Mouse (Mus musculus) ES-E14 (cell line): ENCODE data around the gene Bmp2k. TPM values are rescaled to one million over a fixed set of nuclear protein-coding genes. Genes with fewer than 3 reads are reported as not detected.

Experiments
- DNase-seq: peaks from one replicate; pipeline ENCODE4 v3.0.0-alpha.2; 2013; ENCODE audit warnings: low read depth, low spot score
- H3K27ac ChIP-seq: 2 replicates; pipeline ENCODE4 v1.5.1; 2012; ENCODE audit warnings: low read depth, mild to moderate bottlenecking, low read length, moderate library complexity, mixed read lengths; ENCODE audit not compliant: poor library complexity, insufficient read depth, severe bottlenecking
- H3K36me3 ChIP-seq: 2 replicates; pipeline ENCODE4 v1.6.1; 2012; ENCODE audit warnings: mild to moderate bottlenecking, low read length, moderate library complexity, mixed read lengths; ENCODE audit not compliant: control insufficient read depth, poor library complexity, insufficient read depth, severe bottlenecking
- H3K4me1 ChIP-seq, 2 experiments: fragments of 150-350 bp in 1 of 2; sonication (generic) in 1 of 2; 2 replicates each; pipeline ENCODE4 v1.6.1; 2012; ENCODE audit warnings: low read length in 2 of 2, mild to moderate bottlenecking in 1 of 2, mixed read lengths in 1 of 2; ENCODE audit not compliant: control insufficient read depth in 2 of 2, insufficient read depth in 2 of 2, poor library complexity in 1 of 2
- H3K4me3 ChIP-seq, 2 experiments: fragments of 150-350 bp in 1 of 2; sonication (generic) in 1 of 2; 2 replicates each; pipeline ENCODE4 v1.5.1; 2012; ENCODE audit warnings: low read length in 2 of 2, low read depth in 1 of 2, mild to moderate bottlenecking in 1 of 2, mixed read lengths in 1 of 2; ENCODE audit not compliant: insufficient read depth in 1 of 2, poor library complexity in 1 of 2, severe bottlenecking in 1 of 2
- H3K9ac ChIP-seq: 2 replicates; pipeline ENCODE4 v1.6.1; 2012; ENCODE audit warnings: low read depth, mild to moderate bottlenecking, low read length, mixed read lengths; ENCODE audit not compliant: poor library complexity, insufficient read depth, severe bottlenecking
- H3K9me3 ChIP-seq: fragments of 150-350 bp; sonication (generic); 2 replicates; pipeline ENCODE4 v1.6.1; 2012; ENCODE audit warnings: low read depth, mild to moderate bottlenecking, low read length; ENCODE audit not compliant: control insufficient read depth, insufficient read depth
- CHD2 ChIP-seq: IDR thresholded peaks from 2 replicates; pipeline ENCODE4 v1.6.1; 2014; ENCODE audit warnings: mild to moderate bottlenecking, low read depth, low read length, inconsistent platforms
- HCFC1 ChIP-seq: IDR thresholded peaks from 2 replicates; pipeline ENCODE4 v1.6.1; 2012; ENCODE audit warnings: low read length, inconsistent platforms, borderline replicate concordance; ENCODE audit not compliant: insufficient read depth
- MAFK ChIP-seq: IDR thresholded peaks from 2 replicates; pipeline ENCODE4 v1.6.1; 2014; ENCODE audit warnings: mild to moderate bottlenecking, low read depth, low read length, inconsistent platforms; ENCODE audit not compliant: insufficient read depth
- ZC3H11A ChIP-seq: IDR thresholded peaks from 2 replicates; pipeline ENCODE4 v1.6.1; 2012; ENCODE audit warnings: low read depth, mild to moderate bottlenecking, inconsistent platforms, low read length, borderline replicate concordance
- ZNF384 ChIP-seq: IDR thresholded peaks from 2 replicates; pipeline ENCODE4 v1.6.1; 2012; ENCODE audit warnings: low read depth, low read length, inconsistent platforms
- in situ Hi-C, 2 experiments: fragments of 600-800 bp; cut with MboI; formaldehyde crosslinking; loops; one replicate each; pipeline ENCODE4 v1.15.1; 2025; ENCODE audit warnings: low sequenced_read_pairs in 2 of 2, inconsistent platforms in 1 of 2; ENCODE audit not compliant: unreplicated experiment in 2 of 2
- total RNA-seq: library from RNA; depleted of rRNA; stranded (reverse); fragments of 300-350 nt; gene quantifications from 2 replicates; pipeline ENCODE4 v1.2.3, GENCODE M21; 2012

Bmp2k gene
- total RNA-seq, 1 experiment: 7.1 TPM

DNA sequence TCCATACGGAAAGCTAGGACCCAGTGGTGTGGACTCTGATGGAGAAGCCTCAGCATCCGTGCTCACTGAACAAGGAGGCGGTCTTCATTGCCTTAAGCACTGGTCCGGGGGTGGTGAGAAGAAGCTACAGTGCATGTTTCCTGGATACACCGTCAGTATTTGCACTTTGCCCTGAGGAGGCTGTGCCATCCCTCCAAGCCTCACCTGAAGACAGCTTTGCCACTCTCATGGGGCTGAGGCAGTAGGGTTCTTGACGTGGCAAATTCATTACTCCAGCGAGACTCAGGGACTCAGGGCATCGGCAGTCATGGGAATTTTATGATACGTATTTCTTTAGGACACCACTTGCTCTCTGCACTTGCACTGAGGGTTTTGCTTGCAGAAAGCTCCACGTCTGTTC is 49.2 kb downstream of the Bmp2k start:
- TF ChIP-seq ZNF384 (no peak), HCFC1 (no peak)
- Histone ChIP-seq H3K36me3 (peaks cover 3% of the 10 kb centered on the region; the same call in 1 of the 2 replicates), H3K9ac (no peak overlapping the region), H3K4me3 (no peak overlapping the region), H3K4me1 (no peaks in the 10 kb centered on the region), H3K27ac (no peak overlapping the region), H3K9me3 (no peaks in the 10 kb centered on the region)
- in situ Hi-C loops: no loop called here
- no peak for DNase-seq

DNA sequence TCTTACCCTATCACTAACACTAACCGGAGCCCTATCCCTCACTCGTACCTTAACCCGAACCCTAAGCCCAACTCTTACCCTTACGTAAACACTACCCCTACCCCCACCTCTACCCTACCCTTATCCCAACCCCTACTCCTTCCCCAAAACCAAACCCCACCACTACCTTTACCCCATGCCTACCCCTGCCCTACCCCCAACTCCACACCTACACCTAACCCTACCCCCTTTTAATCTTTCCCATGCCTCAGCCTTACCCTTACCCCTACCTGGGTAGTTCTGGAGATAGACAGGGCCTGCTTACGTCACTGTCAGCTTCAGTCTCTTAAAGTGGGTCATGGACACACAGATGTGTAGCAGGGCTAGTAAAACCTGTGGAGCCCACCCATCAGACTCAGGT is 51.4 kb downstream of the Bmp2k start:
- Histone ChIP-seq H3K4me3 (no peak overlapping the region), H3K9ac (no peak overlapping the region), H3K27ac (no peak overlapping the region), H3K36me3 (peaks cover 3% of the 10 kb centered on the region; the same call in 1 of the 2 replicates), H3K9me3 (no peaks in the 10 kb centered on the region), H3K4me1 (no peaks in the 10 kb centered on the region)
- TF ChIP-seq MAFK (no peak), HCFC1 (no peak), ZC3H11A (no peak), CHD2 (no peak), ZNF384 (no peak)
- DNase-seq: no peak
- in situ Hi-C loops: no loop called here

DNA sequence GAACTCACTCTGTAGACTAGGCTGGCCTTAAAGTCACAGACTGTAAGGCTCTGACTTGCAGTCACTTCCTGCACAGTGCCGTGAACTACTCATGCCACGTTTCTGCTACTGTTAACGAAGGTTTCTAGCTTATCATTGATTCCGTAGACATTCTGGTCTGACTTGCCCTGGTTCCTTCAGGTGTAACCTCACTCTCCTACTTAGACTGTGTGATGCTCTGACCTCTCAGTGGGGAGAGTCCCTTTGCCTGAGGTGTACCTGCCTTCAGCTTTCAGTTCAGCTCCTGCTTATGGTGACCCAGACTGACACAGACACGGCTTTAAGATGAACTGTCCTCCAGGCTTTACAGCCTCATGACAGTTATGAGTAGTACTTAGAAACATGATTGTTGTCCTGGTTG is 56.7 kb downstream of the Bmp2k start:
- Histone ChIP-seq H3K27ac (no peak overlapping the region), H3K36me3 (peaks cover 2% of the 10 kb centered on the region; the same call in 1 of the 2 replicates), H3K9ac (no peak overlapping the region), H3K4me1 (no peaks in the 10 kb centered on the region), H3K9me3 (no peaks in the 10 kb centered on the region), H3K4me3 (no peak overlapping the region)
- TF ChIP-seq CHD2: no peak
- no peak for TF ChIP-seq MAFK
- TF ChIP-seq ZNF384: no peak
- no peak for TF ChIP-seq ZC3H11A
- no peak for TF ChIP-seq HCFC1
- no peak for DNase-seq
- in situ Hi-C loops: loop anchor here (10.0 to 25.0 kb wide), 2 partner anchors 169 to 192 kb away; no protein-coding TSS in a partner anchor

DNA sequence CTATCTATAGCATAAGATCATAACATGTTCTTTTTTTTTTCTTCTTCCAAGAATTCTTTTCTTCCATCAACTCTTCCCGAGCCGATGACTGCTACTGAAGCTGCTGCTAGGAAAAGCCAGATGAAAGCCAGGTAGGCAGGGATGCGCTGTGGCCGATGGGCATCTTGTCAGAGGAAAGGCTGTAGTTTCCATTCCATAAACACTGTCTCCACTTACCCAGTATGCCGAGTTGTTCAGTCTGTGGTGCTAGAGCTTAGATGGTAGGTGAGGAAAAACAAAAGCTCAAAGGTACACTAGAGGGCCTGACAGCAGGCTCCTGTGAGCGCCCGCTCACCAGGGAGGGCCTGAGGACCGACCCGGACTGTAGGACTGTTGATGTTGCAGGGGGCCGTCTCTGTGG is 57.3 kb downstream of the Bmp2k start:
- no peak overlapping the region for H3K27ac ChIP-seq
- DNase-seq: no peak
- H3K4me3 ChIP-seq: no peak overlapping the region
- H3K9ac ChIP-seq: no peak overlapping the region
- peaks cover 2% of the 10 kb centered on the region; the same call in 1 of the 2 replicates for H3K36me3 ChIP-seq
- H3K4me1 ChIP-seq: no peaks in the 10 kb centered on the region
- no peaks in the 10 kb centered on the region for H3K9me3 ChIP-seq
- in situ Hi-C loops: loop anchor here (10.0 to 25.0 kb wide), 2 partner anchors 170 to 192 kb away; no protein-coding TSS in a partner anchor
- TF ChIP-seq ZC3H11A: no peak
- TF ChIP-seq HCFC1: no peak
- TF ChIP-seq MAFK: no peak
- TF ChIP-seq CHD2: no peak
- no peak for TF ChIP-seq ZNF384

DNA sequence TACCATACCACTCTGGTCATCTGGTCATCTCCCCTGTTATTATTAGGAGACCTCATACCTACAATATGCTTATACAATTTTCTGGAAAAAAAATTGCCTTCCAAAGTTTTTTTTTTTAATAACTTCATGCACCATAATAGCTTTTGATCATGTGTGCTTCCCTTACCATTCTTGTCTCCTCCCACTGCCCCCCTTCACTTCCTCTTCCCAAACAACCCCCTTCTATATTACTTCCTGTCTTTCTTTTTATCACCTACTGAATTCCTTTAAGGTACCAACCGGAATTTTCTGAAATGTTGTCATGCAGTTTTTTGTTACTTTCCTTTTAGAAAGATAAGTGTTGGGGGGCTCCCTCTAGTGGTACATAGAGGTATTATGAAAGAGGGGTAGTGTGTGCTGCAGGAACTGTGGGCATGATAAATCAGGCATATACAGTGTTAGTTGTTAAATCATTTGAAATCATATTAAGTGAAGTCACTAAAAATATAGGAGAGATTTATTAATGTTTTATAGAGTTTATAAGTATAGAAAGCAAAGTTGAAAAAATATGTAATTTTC is 58.1 kb downstream of the Bmp2k start:
- in situ Hi-C loops: loop anchor here (10.0 to 25.0 kb wide), 2 partner anchors 171 to 193 kb away; no protein-coding TSS in a partner anchor
- H3K4me1 ChIP-seq: no peaks in the 10 kb centered on the region
- TF ChIP-seq ZNF384 (no peak), MAFK (no peak), ZC3H11A (peak; percentile 87)
- H3K27ac ChIP-seq: no peak overlapping the region
- H3K36me3 ChIP-seq: peaks cover 2% of the 10 kb centered on the region; the same call in 1 of the 2 replicates
- no peak overlapping the region for H3K9ac ChIP-seq
- DNase-seq: peak; percentile 55
- H3K9me3 ChIP-seq: no peaks in the 10 kb centered on the region
- no peak overlapping the region for H3K4me3 ChIP-seq
